Mouse (Mus musculus) common myeloid progenitor, adult 5-6 weeks (primary cell): ENCODE results near the gene Cenpu. TPM values are rescaled to one million over a fixed set of nuclear protein-coding genes. Genes with fewer than 3 reads are reported as not detected.
A peak's percentile ranks its signal among the peaks of the same experiment; 100 is the strongest.
"Not testable (repeated sequence)": the region's sequence is repeated elsewhere in the genome, so short reads cannot be mapped to it uniquely, and the experiment has no call there.

Source experiments
- ATAC-seq: replicated peaks from 2 replicates; pipeline ENCODE4 v1.8.0; 2016; ENCODE audit warnings: low read depth, mild to moderate bottlenecking, moderate TSS enrichment, inconsistent platforms; ENCODE audit not compliant: poor library complexity, severe bottlenecking
- total RNA-seq: library from RNA; stranded (forward); fragments of 200-1000, 187-1606 nt; gene quantifications from 2 replicates; pipeline ENCODE4 v1.2.3, GENCODE M21; 2017

Gene Cenpu
- total RNA-seq, 1 experiment from 2014 or later: 56.1 TPM

- peak; percentile 73 for ATAC-seq
These were observed 5.2 kb upstream of the Cenpu start for GRCm38 (mm10) chr8:46546431-46547176.

- peak; percentile 30 for ATAC-seq
These were observed 4.6 kb upstream of the Cenpu start for GRCm38 (mm10) chr8:46547245-46547644.

- ATAC-seq: no peak
These were observed 1.8 kb upstream of the Cenpu start for GRCm38 (mm10) chr8:46550058-46550457.

DNA sequence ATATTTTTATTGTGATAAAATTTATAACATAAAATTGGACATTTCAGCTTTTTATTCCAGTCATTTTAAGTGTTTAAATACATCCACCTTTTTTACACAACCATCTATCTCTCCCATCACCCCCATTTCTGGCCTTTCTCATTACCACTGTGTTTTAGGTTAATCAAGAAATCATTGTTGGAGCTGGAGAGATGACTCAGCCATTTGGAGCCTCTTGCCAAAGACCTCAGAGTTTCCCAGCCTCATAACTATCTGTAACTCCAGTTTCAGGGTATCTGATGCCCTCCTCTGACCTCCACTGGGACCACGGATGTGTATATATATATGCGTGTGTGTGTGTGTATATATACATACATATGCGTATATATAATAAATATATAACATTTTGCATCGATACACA, 799 bp upstream of the Cenpu start:
- 0 out of 2 replicates have a peak, but pooled peaks have one; percentile 8 for ATAC-seq

DNA sequence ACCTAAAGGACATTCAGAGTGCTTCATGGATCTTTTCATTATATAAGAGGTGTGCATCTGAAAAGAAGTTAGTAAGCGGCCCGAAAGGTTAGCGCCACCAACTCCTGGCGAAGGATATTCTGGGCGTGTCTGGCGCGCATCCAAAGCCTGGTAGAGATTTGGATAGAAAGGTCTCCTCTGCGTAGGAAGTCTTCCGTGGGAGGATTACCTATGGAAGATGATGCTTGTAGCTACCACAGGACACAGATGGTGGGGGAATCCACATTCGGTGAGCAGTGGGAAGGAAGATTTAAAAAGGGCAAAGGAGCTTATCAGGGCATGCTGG, 575 bp downstream of the Cenpu start:
- ATAC-seq: no peak

DNA sequence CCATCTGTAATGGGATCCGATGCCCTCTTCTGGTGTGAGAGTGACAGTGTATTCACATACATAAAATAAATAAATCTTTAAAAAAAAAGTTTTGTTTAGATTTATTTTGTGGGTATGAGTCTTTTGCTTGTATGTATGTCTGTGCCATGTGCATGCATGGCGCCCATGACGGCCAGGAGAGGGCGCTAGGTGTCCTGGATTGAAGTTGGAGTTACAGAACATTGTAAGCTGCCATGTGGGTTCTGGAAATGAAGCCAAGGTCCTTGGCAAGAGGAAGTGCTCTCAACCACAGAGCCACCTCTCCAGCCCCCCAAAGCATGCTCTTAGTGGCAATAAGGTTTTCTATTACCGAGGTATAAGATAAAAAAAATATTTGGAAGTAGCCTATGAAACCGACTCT, 7.6 kb downstream of the Cenpu start:
- peak; percentile 97 for ATAC-seq

DNA sequence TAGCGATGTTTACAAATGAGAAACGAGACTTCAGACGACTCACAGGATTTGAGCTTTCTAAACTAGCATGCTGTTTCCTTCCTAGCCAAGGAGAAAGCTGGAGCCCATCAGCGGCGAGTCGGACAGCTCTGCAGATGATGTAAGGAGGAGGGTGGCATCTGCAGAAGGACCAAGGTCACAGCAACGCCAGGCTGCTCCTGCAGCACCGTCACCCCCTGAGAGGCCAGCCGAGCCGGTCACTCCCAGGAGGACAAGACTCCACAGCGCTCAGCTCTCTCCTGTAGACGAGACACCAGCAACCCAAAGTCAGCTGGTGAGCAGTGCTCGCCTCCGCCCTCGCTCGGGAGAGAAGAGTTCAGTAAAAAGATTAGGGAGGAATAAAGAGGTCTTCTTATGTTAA, 10.5 kb downstream of the Cenpu start:
- no peak for ATAC-seq

DNA sequence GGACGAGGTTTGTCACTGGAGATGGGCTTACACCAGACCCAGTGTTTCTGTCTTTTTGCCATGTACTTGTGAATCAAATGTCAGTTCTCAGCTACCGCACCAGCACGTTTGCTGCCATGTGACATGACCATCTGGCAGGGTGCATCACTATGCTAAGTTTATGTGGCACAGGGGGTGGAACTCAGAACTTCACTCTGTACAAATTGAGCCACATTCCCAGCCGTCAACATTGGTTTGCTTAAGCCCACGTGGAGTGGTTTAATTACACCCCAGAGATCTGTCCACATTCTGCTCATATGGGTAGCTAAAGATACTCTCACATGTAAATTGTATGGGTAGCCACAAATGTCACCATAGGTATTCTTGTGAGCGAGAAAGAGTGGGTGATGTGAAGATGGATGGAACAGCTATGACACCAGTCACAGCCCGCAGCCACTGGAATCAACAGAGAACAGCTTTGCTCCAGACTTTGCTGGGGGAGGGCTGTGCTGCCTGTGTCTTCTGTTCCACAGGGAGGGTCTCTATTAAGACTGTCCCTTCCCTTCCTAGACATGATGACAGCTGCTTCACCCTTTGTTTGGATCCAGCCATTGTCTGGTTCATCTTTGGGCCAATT, 15.2 kb downstream of the Cenpu start:
- no peak for ATAC-seq

- ATAC-seq: no peak
These were observed 16.1 kb downstream of the Cenpu start for GRCm38 (mm10) chr8:46567946-46568345.

GRCm38 (mm10) chr8:46568942-46569341, 17.1 kb downstream of the Cenpu start:
- ATAC-seq: peak; percentile 50

DNA sequence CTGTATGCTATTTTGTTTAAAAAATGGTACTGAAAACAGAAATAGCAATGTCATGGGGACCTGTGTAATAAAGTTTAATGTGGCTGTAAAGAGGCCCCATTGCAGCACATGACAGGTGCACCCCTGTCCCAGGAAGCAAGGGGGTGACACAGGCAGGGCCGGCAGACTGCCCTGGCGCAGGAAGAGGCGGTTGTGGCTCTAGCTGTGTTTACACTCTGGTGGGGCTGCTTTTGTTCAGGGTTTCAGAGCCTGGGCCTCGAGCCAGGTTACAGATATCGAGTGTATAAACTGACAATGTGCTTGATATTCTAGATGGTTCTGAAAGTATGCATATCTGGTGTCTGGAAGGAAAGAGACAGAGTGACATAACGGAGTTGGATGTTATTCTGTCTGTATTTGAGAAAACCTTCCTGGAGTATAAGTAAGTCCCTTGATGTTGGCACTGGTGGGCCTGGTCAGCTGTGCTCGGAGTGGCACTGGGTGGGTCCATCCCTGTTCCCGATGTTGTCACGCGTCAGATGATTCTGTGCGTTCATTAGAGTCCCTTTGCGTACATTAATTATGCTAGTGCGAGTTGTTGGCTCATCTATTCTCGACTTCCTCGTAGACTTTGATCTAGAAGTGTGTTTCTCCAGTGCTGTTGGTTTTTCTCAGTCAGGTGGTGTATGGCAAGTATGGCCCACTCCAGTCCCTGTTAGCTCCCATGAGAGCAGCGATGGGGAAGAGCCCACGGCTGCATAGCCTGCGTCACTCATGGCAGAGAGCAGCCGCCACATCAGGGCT, 18.0 kb downstream of the Cenpu start:
- ATAC-seq: peak; percentile 57

DNA sequence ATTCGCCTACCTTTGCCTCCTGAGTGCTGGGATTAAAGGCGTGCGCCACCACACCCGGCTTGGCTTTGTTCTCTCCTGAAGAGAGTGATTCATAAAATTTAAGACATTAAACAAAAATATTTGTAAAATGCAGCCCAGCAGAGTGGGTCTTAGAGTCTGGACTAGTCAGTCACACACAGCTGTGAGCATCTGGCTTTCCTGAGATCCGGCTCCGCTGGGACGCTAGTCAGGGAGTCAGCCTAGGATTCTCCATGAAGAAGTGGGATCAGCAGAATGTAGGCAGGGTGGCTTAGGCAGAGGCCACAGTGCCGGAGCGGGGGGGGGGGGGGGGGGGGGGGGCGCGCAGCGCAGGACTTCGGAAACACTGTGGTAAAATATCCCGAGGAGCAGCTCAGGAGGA, 18.8 kb downstream of the Cenpu start:
- ATAC-seq: no peak

DNA sequence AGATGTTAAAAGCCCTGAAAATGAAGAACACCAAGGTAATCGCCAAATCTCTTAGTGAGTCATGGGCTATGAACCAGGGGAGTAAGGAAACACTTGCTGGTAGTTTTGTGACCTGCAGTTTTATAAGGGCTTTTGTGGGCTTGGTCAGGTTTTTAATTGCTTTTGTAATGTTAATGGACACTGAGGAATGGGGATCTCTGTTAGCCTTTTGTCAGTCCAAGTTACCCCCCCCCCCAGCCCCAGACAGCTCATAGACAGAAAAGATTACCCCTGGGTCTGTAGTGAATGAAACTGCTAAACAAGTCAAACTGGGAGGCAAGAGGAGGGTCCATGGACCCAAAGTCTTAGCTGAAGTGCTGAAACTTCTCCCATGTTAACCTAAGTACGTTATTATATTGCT, 21.6 kb downstream of the Cenpu start:
- no peak for ATAC-seq

DNA sequence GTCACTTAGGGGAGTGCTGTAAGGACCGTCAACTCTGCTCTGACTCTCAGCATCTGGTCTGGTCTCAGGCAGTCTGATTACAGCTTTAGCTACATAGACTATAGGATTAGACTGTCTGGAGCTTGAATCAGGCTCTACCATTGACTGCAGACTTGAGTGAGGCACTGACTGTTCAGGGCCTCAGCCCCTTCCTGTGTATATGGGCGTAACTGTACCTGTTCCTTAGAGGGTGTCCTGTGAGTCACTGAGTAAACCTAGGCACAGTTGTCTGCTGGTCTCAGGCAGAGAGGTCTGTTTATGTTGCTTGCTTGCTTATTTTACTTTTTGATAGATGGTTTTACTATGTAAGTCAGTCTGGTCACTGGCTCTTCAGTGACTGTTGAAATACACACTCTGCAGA, 22.1 kb downstream of the Cenpu start:
- no peak for ATAC-seq

DNA sequence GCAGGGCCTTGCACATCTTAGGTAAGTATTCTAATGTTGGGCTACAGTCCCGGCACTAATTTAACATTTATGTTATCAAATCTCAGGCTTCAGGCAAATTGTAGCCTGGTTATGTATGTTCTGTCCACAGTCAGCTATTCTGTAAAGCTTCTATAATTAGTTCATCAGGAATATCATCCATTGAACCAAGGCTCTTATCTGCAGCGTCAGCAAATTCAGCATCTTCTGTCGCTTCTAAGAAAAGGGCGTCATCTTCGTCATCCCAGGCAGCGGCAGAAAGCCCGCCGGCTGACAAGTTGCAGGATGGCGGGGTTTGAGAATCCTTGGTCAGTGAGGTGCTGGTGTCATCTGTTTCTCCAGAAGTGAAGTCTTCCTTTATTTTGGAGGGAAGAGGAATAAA, 27.0 kb downstream of the Cenpu start:
- no peak for ATAC-seq

DNA sequence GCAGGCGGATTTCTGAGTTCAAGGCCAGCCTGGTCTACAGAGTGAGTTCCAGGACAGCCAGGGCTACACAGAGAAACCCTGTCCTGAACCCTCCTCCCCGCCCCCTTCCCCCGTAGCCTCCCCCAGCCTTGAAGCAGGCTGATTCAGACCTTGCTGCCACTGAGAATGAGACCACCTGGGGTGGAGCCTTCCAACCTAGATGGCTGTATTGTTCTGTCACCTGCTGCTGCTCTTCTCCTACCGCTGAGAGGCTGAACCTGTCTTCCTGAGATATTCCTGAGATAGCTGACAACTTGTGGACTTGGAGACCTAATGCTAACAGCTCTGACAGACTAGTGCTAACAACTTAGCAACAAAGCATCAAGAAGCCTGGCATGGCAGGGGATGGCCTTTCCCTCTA, 32.5 kb downstream of the Cenpu start:
- not testable (repeated sequence) for ATAC-seq

GRCm38 (mm10) chr8:46585576-46585975, 33.7 kb downstream of the Cenpu start:
- ATAC-seq: no peak; the same call in 1 of the 2 replicates

GRCm38 (mm10) chr8:46587911-46588310, 36.1 kb downstream of the Cenpu start:
- ATAC-seq: peak; percentile 71

- peak; percentile 43; the same call in 1 of the 2 replicates for ATAC-seq
These were observed 36.8 kb downstream of the Cenpu start for GRCm38 (mm10) chr8:46588663-46589062.

- ATAC-seq: no peak
These were observed 41.2 kb downstream of the Cenpu start for GRCm38 (mm10) chr8:46593067-46593466.

DNA sequence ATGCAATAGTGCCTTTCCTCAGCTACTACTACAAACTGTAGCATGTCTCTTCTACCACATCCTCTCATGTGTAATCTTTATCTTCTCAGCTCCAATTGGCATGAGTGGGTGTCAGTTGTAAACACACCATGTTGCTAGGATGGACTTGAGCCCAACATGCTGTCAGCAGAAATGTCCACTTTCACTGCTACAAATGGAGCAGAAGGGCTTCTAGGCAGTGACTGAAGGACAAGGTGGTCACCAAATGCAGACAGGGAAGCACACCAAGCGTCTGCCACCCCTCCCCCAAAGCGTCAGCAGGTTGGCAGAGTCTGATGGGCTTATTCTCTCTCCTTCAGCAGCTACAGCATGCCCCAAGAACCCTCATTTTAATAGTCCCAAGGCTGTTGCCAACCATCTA, 41.9 kb downstream of the Cenpu start:
- no peak for ATAC-seq
